Mouse (Mus musculus) yolk sac, embryonic 10.5 days (tissue): Measurements from ENCODE around the gene Arhgap1.
A peak's percentile ranks its signal among the peaks of the same experiment; 100 is the strongest.
"Not testable (repeated sequence)": the region's sequence is repeated elsewhere in the genome, so short reads cannot be mapped to it uniquely, and the experiment has no call there.

Experiments
- DNase-seq: peaks from one replicate; pipeline ENCODE4 v3.0.0-alpha.2; 2017; ENCODE audit warnings: low spot score

Arhgap1 gene

DNA sequence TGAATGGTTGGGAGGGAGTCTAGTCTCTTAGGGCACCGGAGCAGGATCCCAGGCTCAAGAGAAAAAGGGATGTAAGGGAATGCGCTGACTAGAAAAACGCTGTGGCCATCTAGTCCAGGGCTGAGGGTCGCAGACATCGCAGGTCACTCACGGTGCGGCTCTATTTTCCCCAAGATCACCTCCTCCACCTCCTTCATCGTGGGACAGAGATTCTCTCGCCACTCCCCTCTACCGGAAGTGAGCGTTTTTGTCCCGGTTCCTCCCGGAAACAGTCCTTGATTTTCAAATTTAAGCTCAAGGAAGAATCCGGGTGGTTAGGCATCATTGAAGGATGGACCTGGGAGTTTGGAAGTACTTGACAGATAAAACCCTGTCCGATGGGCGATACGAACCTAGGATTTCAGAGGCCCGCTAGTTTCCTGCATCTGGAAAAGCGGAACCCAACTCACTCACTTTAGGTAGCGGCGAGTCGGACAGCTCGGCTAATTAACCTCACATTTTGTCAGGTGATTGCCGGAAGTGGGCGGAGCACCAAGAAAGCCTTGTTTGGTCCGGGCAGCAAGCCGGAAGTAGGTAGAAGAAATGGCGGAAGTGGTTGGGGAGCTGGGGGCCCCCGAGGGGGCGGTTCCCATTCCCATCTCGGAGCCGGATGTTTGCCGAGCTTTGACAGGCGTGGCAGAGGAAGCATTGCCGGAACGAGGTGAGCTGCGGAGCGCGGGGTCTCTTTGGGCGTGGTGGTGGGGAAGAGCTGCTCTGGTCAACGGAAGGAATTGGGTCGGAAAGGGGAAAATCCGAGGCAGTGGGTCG lies at the start of gene Arhgap1, which contains the start of gene Zfp408:
Gene Arhgap1 (plus strand): TSS at position 308 of the 807 bp plus-strand sequence.
Gene Zfp408 (minus strand): TSS at position 239 of the 807 bp plus-strand sequence.
- peak; percentile 98 for DNase-seq

- no peak for DNase-seq
These were observed 49.2 kb upstream of the Arhgap1 start for GRCm38 (mm10) chr2:91600475-91600874.

- DNase-seq = no peak
These were observed 47.3 kb upstream of the Arhgap1 start for GRCm38 (mm10) chr2:91602389-91602788.

GRCm38 (mm10) chr2:91609370-91609769 lies 40.3 kb upstream of the Arhgap1 start:
- DNase-seq = not testable (repeated sequence)

DNA sequence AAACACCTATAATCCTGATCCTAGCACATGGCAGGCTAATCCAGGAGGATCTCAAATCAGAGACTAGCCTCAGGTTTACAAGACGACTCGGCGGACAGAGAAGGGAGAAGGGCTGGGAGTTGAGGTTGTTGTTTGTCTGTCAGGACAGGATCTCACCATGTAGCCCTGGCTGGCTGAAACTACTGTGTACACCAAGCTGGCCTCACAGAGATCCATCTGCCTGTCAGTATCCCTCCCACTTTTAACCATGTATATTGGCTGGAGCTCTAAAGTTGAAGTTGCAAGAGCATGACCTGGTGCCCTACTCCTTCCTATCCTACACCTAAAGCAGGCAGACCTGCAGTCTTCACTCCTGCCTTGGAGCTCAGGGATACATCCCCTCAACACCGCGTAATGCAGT lies 27.3 kb upstream of the Arhgap1 start:
- DNase-seq = no peak

GRCm38 (mm10) chr2:91623366-91623765 lies 26.3 kb upstream of the Arhgap1 start:
- not testable (repeated sequence) for DNase-seq

DNA sequence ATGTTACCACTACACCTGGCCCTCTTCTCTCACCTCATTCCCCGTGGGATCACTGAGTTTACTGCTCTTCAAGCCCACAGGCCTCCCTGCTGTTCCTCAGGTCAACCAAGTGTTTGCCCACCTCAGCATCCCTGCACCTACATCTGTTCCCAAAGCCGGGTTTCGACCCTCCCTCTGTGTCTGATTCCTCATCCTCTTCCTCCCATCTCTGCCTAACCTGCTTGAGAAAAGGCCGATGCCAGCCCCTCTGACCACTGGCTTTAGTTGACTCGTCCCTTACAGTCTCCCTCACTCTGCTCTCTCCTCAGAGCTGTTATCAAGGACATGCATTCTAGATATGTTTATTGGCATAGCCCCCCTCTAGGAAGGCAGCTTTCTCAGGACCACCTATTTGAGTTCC lies 22.2 kb upstream of the Arhgap1 start:
- DNase-seq = no peak

- DNase-seq = no peak
These were observed 21.5 kb upstream of the Arhgap1 start for GRCm38 (mm10) chr2:91628171-91628570.

GRCm38 (mm10) chr2:91629682-91630081 lies 20.0 kb upstream of the Arhgap1 start:
- no peak for DNase-seq

DNA sequence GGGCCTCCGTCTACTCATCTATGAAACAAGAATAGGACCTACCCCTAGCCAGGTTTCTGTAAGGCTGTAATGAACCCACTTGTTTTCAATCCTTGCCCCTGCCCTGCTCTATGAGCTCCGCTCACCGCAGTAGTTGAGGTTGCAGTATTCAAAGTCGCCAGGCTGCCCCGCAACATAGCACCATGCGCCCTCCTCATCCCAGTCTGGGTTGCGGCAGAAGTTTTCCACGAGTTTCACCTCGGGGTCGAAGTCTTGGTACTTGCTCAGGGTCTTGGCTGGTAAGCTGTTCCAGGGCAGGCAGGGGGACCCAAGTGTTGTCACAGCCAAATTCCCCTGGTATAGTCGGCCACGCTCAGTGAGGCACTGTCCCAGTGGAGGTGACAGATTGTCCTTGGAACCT lies 19.3 kb upstream of the Arhgap1 start:
- DNase-seq = no peak

DNA sequence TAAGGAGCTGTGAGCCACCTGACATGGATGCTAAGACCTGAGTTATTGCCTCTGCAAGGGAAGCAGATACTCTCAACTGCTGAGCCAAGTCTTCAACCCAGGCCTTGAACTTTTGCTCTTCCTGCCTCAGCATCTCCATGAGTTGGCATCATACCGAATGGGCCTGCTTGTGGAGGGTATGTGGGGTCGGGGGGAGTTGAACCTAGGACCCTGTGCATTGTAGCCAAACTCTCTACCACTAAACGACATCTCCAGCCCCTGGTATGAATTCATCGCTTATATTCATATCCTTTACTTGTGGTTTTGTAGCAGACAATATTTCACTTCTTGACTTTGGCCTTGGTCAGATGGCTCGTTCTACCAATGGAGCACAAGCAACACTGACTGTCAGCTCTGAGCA lies 17.8 kb upstream of the Arhgap1 start:
- DNase-seq = no peak

DNA sequence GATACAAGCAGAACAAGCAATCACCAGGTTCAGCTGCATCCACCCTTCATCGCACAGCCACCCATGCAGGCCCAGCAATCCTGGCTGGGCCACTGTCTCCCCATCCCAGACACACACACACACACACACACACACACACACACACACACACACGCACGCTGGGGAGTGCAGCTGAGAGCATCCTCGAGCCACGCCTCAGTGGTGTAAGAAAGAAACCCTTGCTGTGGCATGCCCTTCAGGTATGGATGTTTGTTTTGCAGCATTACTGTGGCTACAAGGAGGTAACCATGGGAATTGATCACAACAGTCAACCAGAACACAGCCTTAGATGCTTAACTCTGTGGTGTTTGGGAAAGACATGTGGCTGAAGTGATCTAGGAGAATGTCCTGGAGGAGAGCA lies 17.3 kb upstream of the Arhgap1 start:
- no peak for DNase-seq

DNA sequence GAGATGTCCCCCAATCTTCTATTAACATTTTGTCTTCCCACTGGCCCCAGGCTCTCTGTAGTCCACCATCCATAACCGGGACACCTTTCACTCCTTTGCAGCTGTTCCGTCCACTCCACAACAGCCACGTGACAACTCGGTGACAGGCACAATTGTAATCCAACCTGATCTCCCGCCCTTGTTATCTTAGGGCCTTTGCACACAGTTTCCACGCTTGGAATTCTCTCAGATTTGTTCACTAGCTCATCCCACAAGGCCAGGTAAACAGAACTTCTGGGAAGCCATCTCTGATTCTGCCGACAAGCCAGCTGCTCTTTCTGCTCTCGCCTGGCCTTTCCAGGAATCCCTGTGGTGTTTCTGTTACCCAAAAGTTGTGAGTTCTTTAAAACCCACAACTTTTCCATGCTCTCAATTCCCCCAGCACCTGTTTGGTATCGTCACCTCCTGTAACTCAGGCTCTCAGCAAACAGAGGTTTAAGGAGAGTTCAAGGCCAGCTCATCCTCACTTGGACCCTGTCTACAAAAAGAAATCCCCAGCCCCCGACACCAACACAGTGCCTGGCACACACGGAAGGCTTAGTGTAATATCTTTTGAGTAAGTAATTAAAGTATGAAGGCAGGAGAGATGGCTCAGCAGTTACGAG lies 16.2 kb upstream of the Arhgap1 start:
- DNase-seq = no peak

- no peak for DNase-seq
These were observed 14.8 kb upstream of the Arhgap1 start for GRCm38 (mm10) chr2:91634841-91635240.

DNA sequence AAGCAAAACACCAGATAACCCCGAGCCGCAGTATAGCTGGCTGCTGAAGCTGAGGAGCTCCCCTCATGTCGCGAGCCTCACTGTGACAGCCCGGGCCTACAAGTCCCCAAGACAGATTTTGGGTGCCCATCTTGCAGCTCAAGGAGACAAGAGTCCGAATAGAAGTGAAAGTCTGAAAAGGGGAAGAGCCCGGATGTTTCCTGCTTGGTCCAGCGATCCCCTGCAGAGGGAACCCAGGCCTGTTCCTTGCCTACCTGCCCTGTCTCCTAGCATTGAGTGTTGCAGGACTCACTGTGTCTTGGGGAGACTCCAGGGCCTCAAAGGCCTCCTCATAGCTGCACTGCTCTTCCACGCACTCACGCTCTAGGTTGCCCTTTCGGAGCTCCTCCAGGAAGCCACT lies 14.2 kb upstream of the Arhgap1 start:
- DNase-seq = no peak

GRCm38 (mm10) chr2:91636229-91636628 lies 13.4 kb upstream of the Arhgap1 start, which contains the start of gene F2:
Gene F2, minus strand, starts transcription at chr2:91636414.
- peak; percentile 80 for DNase-seq

GRCm38 (mm10) chr2:91636727-91637338 lies 12.8 kb upstream of the Arhgap1 start:
- DNase-seq = peak; percentile 73

- DNase-seq = no peak
These were observed 10.7 kb upstream of the Arhgap1 start for GRCm38 (mm10) chr2:91638931-91639330.

DNA sequence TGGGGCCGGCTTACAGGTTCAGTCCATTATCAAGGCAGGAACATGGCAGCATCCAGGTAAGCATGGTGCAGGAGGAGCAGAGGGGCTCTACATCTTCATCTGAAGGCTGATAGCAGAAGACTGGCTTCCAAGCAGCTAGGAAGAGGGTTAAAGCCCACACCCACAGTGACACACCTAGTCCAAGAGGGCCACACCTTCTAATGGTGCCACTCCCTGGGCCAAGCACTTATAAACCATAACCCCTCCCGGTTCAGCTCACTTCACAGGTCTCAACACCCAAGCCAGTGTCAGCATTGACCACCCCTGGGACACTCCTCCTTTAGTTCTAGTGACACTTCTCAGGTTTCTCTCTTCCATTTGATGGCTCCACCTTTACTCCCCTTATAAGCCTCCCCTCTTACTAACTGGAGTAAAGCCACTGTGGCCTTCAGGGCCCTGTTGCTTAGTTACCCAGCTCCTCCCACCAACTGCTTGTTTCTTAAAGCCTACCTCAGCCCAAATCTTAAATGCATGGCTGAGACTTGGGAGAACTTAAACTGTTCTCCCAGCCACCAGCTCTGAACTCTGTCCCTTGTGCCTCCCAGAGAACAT lies 6.7 kb upstream of the Arhgap1 start:
- no peak for DNase-seq

- DNase-seq = no peak
These were observed 5.6 kb upstream of the Arhgap1 start for GRCm38 (mm10) chr2:91644021-91644420.

DNA sequence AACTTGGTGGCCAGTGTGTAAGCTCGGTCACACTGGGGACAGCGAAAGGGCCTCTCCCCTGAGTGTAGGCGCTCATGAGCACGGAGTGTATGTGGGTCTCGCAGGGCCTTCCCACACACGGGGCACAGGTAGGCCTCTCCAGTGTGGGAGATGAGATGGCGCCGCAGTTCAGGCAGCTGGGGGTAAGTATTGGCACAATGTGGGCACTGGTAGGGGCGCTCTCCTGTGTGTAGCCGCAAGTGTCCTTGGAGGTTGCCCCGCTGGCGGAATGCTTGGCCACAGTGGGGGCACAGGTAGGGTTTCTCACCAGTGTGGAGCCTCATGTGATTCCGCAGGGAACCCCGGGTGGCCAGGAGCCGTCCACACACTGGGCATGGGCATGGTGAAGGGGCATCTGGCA lies 4.3 kb upstream of the Arhgap1 start:
- no peak for DNase-seq

DNA sequence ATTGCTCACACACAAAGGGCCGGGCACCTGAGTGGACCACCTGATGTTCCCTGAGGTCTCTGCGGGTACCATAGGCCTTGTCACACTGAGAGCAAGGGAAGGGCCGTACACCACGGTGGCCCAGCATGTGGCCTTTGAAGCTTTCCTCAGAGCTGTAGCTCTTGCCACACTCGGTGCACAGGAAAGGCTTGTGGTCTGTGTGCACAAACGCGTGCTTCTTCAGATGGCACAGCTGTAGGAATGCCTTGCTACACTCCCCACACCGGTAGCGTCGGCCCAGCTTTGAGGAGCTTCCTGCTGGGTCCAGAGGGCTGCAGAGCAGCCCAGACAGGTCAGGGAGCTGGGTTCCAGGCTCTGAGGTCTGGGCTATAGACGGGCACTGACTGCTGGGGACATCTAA lies 3.8 kb upstream of the Arhgap1 start:
- DNase-seq = no peak

GRCm38 (mm10) chr2:91646733-91647132 lies 2.9 kb upstream of the Arhgap1 start:
- no peak for DNase-seq
